Mouse (Mus musculus) neural tube, embryonic 12.5 days (tissue): Measurements from ENCODE around the gene Fkbp1a. TPM values are rescaled to one million over a fixed set of nuclear protein-coding genes. Genes with fewer than 3 reads are reported as not detected.

Experiments
- ATAC-seq: fragments of 200-750 bp; cut with Nextera tagmentation; 2 replicates; pipeline ENCODE4 v1.8.0; 2017; ENCODE audit warnings: low read depth, mild to moderate bottlenecking, moderate TSS enrichment, moderate library complexity; ENCODE audit not compliant: low FRiP score
- H3K27ac ChIP-seq: fragments of 300-500 bp; sonication (generic); 2 replicates; pipeline ENCODE4 v1.5.1; 2016
- H3K27me3 ChIP-seq: fragments of 300-500 bp; sonication (generic); replicated peaks from 2 replicates; pipeline ENCODE4 v1.6.1; 2016; ENCODE audit warnings: mild to moderate bottlenecking
- H3K36me3 ChIP-seq: fragments of 300-500 bp; sonication (generic); 2 replicates; pipeline ENCODE4 v1.6.1; 2016; ENCODE audit warnings: mild to moderate bottlenecking
- H3K4me1 ChIP-seq: fragments of 300-500 bp; sonication (generic); 2 replicates; pipeline ENCODE4 v1.6.1; 2016
- H3K4me2 ChIP-seq: fragments of 300-500 bp; sonication (generic); replicated peaks from 2 replicates; pipeline ENCODE4 v1.6.1; 2016; ENCODE audit warnings: mild to moderate bottlenecking
- H3K4me3 ChIP-seq: fragments of 300-500 bp; sonication (generic); 2 replicates; pipeline ENCODE4 v1.5.1; 2016
- H3K9ac ChIP-seq: fragments of 300-500 bp; sonication (generic); 2 replicates; pipeline ENCODE4 v1.6.1; 2016; ENCODE audit warnings: mild to moderate bottlenecking
- H3K9me3 ChIP-seq: fragments of 300-500 bp; sonication (generic); 2 replicates; pipeline ENCODE4 v1.6.1; 2016; ENCODE audit warnings: mild to moderate bottlenecking
- WGBS: fragments of 180-500 bp; shearing (Covaris S2); methylation state at CpG from one replicate; pipeline ENCODE4 v1.1.7; 2016; 5-methylcytosine and 5-hydroxymethylcytosine counted together
- polyA plus RNA-seq: library from polyadenylated mRNA; unstranded; fragments of >200 nt; fragmentation: Nextera tagmentation; extraction: Ambion mirVana; gene quantifications from 2 replicates; pipeline ENCODE4 v1.2.1, GENCODE M21; 2016

Gene Fkbp1a
- polyA plus RNA-seq, 1 experiment from 2014 or later, result 604 TPM

GRCm38 (mm10) chr2:151529169-151529568, 13.1 kb upstream of the Fkbp1a start:
- H3K4me1 ChIP-seq, result no peaks in the 10 kb centered on the region
- H3K9me3 ChIP-seq, result no peaks in the 10 kb centered on the region
- H3K36me3 ChIP-seq, result no peaks in the 10 kb centered on the region; the same call in 1 of the 2 replicates
- no peak overlapping the region for H3K27ac ChIP-seq
- no peak for ATAC-seq
- H3K4me2 ChIP-seq, result no peak overlapping the region
- no peaks in the 10 kb centered on the region for H3K27me3 ChIP-seq
- no peak overlapping the region for H3K9ac ChIP-seq
- no peak overlapping the region for H3K4me3 ChIP-seq

GRCm38 (mm10) chr2:151530378-151531230, 11.7 kb upstream of the Fkbp1a start:
- Histone ChIP-seq H3K4me2 (no peak overlapping the region), H3K4me3 (no peak overlapping the region), H3K9ac (no peak overlapping the region), H3K36me3 (no peaks in the 10 kb centered on the region; the same call in 1 of the 2 replicates), H3K27me3 (no peaks in the 10 kb centered on the region), H3K9me3 (no peaks in the 10 kb centered on the region), H3K27ac (no peak overlapping the region), H3K4me1 (no peaks in the 10 kb centered on the region)
- 72% methylated on average over 8 of the region's 8 CpGs for WGBS
- no peak for ATAC-seq

- Histone ChIP-seq H3K4me1 (no peaks in the 10 kb centered on the region), H3K4me2 (no peak overlapping the region), H3K36me3 (no peaks in the 10 kb centered on the region), H3K27ac (no peak overlapping the region), H3K27me3 (no peaks in the 10 kb centered on the region), H3K9ac (no peak overlapping the region), H3K4me3 (no peak overlapping the region), H3K9me3 (no peaks in the 10 kb centered on the region)
- no peak for ATAC-seq
- WGBS, result 78% methylated on average over 6 of the region's 6 CpGs
These were observed 8.7 kb upstream of the Fkbp1a start for GRCm38 (mm10) chr2:151533632-151534031.

- Histone ChIP-seq H3K27me3 (no peaks in the 10 kb centered on the region), H3K4me3 (no peak overlapping the region), H3K4me1 (no peaks in the 10 kb centered on the region), H3K27ac (no peak overlapping the region), H3K9me3 (no peaks in the 10 kb centered on the region), H3K4me2 (no peak overlapping the region), H3K9ac (no peak overlapping the region), H3K36me3 (no peaks in the 10 kb centered on the region)
- ATAC-seq, result peak; percentile 67
- 41% methylated on average over 1 of the region's 1 CpGs for WGBS
These were observed 6.2 kb upstream of the Fkbp1a start for GRCm38 (mm10) chr2:151535961-151536617.

- Histone ChIP-seq H3K27me3 (no peaks in the 10 kb centered on the region), H3K27ac (no peak overlapping the region), H3K4me2 (no peak overlapping the region), H3K9me3 (no peaks in the 10 kb centered on the region), H3K36me3 (no peaks in the 10 kb centered on the region), H3K4me1 (peaks cover 3% of the 10 kb centered on the region; the same call in 1 of the 2 replicates), H3K4me3 (no peak overlapping the region), H3K9ac (no peak overlapping the region)
- ATAC-seq, result no peak
- 79% methylated on average over 5 of the region's 5 CpGs for WGBS
These were observed 5.7 kb upstream of the Fkbp1a start for GRCm38 (mm10) chr2:151536618-151536974.

- H3K4me2 ChIP-seq, result no peak overlapping the region
- ATAC-seq, result no peak
- no peaks in the 10 kb centered on the region for H3K27me3 ChIP-seq
- 62% methylated on average over 4 of the region's 4 CpGs for whole genome bisulfite sequencing
- H3K36me3 ChIP-seq, result no peaks in the 10 kb centered on the region
- no peak overlapping the region for H3K9ac ChIP-seq
- H3K4me3 ChIP-seq, result no peak overlapping the region
- no peak overlapping the region for H3K27ac ChIP-seq
- no peaks in the 10 kb centered on the region for H3K9me3 ChIP-seq
- H3K4me1 ChIP-seq, result peaks cover 11% of the 10 kb centered on the region
These were observed 3.6 kb upstream of the Fkbp1a start for GRCm38 (mm10) chr2:151538646-151539045.

- peaks cover 31% of the 10 kb centered on the region for H3K36me3 ChIP-seq
- peak overlapping the region; percentile 98 for H3K4me3 ChIP-seq
- ATAC-seq, result peak; percentile 22
- 2% methylated on average over 21 of the region's 21 CpGs for whole genome bisulfite sequencing
- peak overlapping the region; percentile 81; the same call in 1 of the 2 replicates for H3K27ac ChIP-seq
- H3K9ac ChIP-seq, result peak overlapping the region; percentile 94
- peaks cover 34% of the 10 kb centered on the region for H3K4me1 ChIP-seq
- no peaks in the 10 kb centered on the region for H3K9me3 ChIP-seq
- peak overlapping the region; percentile 82 for H3K4me2 ChIP-seq
- H3K27me3 ChIP-seq, result no peaks in the 10 kb centered on the region
These were observed 996 bp downstream of the Fkbp1a start for GRCm38 (mm10) chr2:151543063-151543895.

- Histone ChIP-seq H3K4me1 (peaks cover 34% of the 10 kb centered on the region), H3K27ac (no peak overlapping the region), H3K9me3 (no peaks in the 10 kb centered on the region), H3K4me3 (no peak overlapping the region), H3K4me2 (peak overlapping the region; percentile 82), H3K9ac (no peak overlapping the region; the same call in 1 of the 2 replicates), H3K27me3 (no peaks in the 10 kb centered on the region), H3K36me3 (peaks cover 41% of the 10 kb centered on the region)
- 70% methylated on average over 6 of the region's 6 CpGs for WGBS
- ATAC-seq, result no peak
These were observed 2.4 kb downstream of the Fkbp1a start for GRCm38 (mm10) chr2:151544673-151545072.

GRCm38 (mm10) chr2:151546571-151546970, 4.3 kb downstream of the Fkbp1a start:
- Histone ChIP-seq H3K36me3 (peaks cover 56% of the 10 kb centered on the region), H3K4me1 (peaks cover 31% of the 10 kb centered on the region), H3K4me3 (no peak overlapping the region), H3K27ac (no peak overlapping the region), H3K9me3 (no peaks in the 10 kb centered on the region), H3K9ac (no peak overlapping the region), H3K27me3 (no peaks in the 10 kb centered on the region), H3K4me2 (no peak overlapping the region)
- ATAC-seq, result no peak
- whole genome bisulfite sequencing, result 96% methylated on average over 4 of the region's 4 CpGs

GRCm38 (mm10) chr2:151549615-151550121, 7.4 kb downstream of the Fkbp1a start:
- no peak overlapping the region for H3K9ac ChIP-seq
- no peak overlapping the region for H3K27ac ChIP-seq
- no peak overlapping the region for H3K4me3 ChIP-seq
- no peak for ATAC-seq
- peaks cover 13% of the 10 kb centered on the region for H3K4me1 ChIP-seq
- 90% methylated on average over 3 of the region's 3 CpGs for WGBS
- no peaks in the 10 kb centered on the region for H3K27me3 ChIP-seq
- peaks cover 78% of the 10 kb centered on the region for H3K36me3 ChIP-seq
- H3K9me3 ChIP-seq, result no peaks in the 10 kb centered on the region
- H3K4me2 ChIP-seq, result no peak overlapping the region

GRCm38 (mm10) chr2:151562930-151563921, 20.9 kb downstream of the Fkbp1a start:
- Histone ChIP-seq H3K36me3 (peaks cover 49% of the 10 kb centered on the region), H3K9me3 (no peaks in the 10 kb centered on the region), H3K27me3 (no peaks in the 10 kb centered on the region), H3K4me3 (no peak overlapping the region), H3K27ac (no peak overlapping the region), H3K9ac (no peak overlapping the region), H3K4me2 (no peak overlapping the region), H3K4me1 (no peaks in the 10 kb centered on the region)
- 89% methylated on average over 7 of the region's 7 CpGs for WGBS
- no peak for ATAC-seq
